Mouse (Mus musculus): ENCODE measurements around the gene Dohh. TPM values are rescaled to one million over a fixed set of nuclear protein-coding genes. Genes with fewer than 3 reads are reported as not detected.

Gene Dohh
- polyA plus RNA-seq (2014; fragmentation: Nextera tagmentation; extraction: Ambion mirVana): 53.7 and 55.7 TPM in 2 replicates

- peak within 1 kb of the TSS; percentile 91 for H3K4me2 ChIP-seq (ENCODE audit: low read depth, severe bottlenecking)
- H3K9me3 ChIP-seq (ENCODE audit: control insufficient read depth, low read length): no peaks in the 10 kb centered on the region
- H3K36me3 ChIP-seq (ENCODE audit: control insufficient read depth, insufficient read depth, low read length): peaks cover 17% of the 10 kb centered on the region; the same call in 1 of the 2 replicates
- peak within 1 kb of the TSS; percentile 76 for H3K9ac ChIP-seq (ENCODE audit: low read length)
- peaks cover 6% of the 10 kb centered on the region for H3K4me1 ChIP-seq (ENCODE audit: control insufficient read depth, insufficient read depth, low read length)
- 5% methylated on average over 50 of the region's 54 CpGs for WGBS
- ATAC-seq (ENCODE audit: insufficient number of reproducible peaks, low FRiP score, low TSS enrichment, low read depth) (peak; percentile 87), DNase-seq (ENCODE audit: low spot score) (peak; percentile 99)
- no peaks in the 10 kb centered on the region for H3K27me3 ChIP-seq (ENCODE audit: control insufficient read depth, insufficient read depth, low read length)
- H3K4me3 ChIP-seq (ENCODE audit: low read depth, low read length): peak within 1 kb of the TSS; percentile 82
- peak within 1 kb of the TSS; percentile 71 for H3K27ac ChIP-seq (replicated peaks; ENCODE audit: low read depth, low read length)
Measured at GRCm38 (mm10) chr10:81383802-81384604, at the start of gene Dohh, which contains the start of gene Gm48551. TSS of gene Dohh (plus strand) at chr10:81384428. TSS of gene Gm48551 (plus strand) at chr10:81384466.

- no peaks in the 10 kb centered on the region for H3K9me3 ChIP-seq (ENCODE audit: control insufficient read depth, low read length)
- 29% methylated on average over 19 of the region's 19 CpGs for WGBS
- 0 out of 2 replicates have a peak overlapping the region, but pooled peaks have one; percentile 36 for H3K27ac ChIP-seq (replicated peaks; ENCODE audit: low read depth, low read length)
- ATAC-seq (ENCODE audit: insufficient number of reproducible peaks, low FRiP score, low TSS enrichment, low read depth) (no peak), DNase-seq (ENCODE audit: low spot score) (no peak)
- no peak overlapping the region for H3K4me3 ChIP-seq (ENCODE audit: low read depth, low read length)
- H3K27me3 ChIP-seq (ENCODE audit: control insufficient read depth, insufficient read depth, low read length): peaks cover 24% of the 10 kb centered on the region
- H3K36me3 ChIP-seq (ENCODE audit: control insufficient read depth, insufficient read depth, low read length): no peaks in the 10 kb centered on the region
- no peak overlapping the region for H3K9ac ChIP-seq (ENCODE audit: low read length)
- no peak overlapping the region for H3K4me2 ChIP-seq (ENCODE audit: low read depth, severe bottlenecking)
- H3K4me1 ChIP-seq (ENCODE audit: control insufficient read depth, insufficient read depth, low read length): peaks cover 10% of the 10 kb centered on the region
Measured at GRCm38 (mm10) chr10:81335393-81336340, 48.6 kb upstream of the Dohh start.

DNA sequence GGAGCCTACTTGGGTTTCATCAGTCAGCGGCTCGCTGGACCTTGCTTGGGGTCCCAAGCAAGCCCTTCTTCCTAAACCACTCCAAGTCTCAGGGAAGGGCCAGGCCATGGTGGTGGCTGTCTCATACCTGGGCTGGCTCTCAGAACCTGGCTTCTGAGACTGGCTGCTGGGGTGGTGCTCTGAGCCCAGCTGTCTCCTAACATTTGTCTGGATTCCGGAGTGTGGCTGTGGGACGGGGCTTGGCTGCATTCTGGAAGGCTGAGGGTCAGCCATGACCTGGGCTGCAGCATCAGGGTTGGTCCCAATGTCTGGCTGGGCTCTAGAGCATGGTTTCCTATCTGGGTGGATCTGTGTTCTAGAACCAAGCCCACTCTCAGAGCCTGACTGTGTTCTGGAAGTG lies 47.7 kb upstream of the Dohh start:
- DNase-seq (ENCODE audit: low spot score): no peak
- 93% methylated on average over 4 of the region's 4 CpGs for WGBS
- Histone ChIP-seq H3K9me3 (ENCODE audit: control insufficient read depth, low read length) (no peaks in the 10 kb centered on the region), H3K27me3 (ENCODE audit: control insufficient read depth, insufficient read depth, low read length) (peaks cover 27% of the 10 kb centered on the region), H3K9ac (ENCODE audit: low read length) (no peak overlapping the region), H3K4me3 (ENCODE audit: low read depth, low read length) (no peak overlapping the region), H3K4me1 (ENCODE audit: control insufficient read depth, insufficient read depth, low read length) (peaks cover 10% of the 10 kb centered on the region), H3K27ac (replicated peaks; ENCODE audit: low read depth, low read length) (no peak overlapping the region), H3K4me2 (ENCODE audit: low read depth, severe bottlenecking) (no peak overlapping the region), H3K36me3 (ENCODE audit: control insufficient read depth, insufficient read depth, low read length) (no peaks in the 10 kb centered on the region)
- no peak for ATAC-seq (ENCODE audit: insufficient number of reproducible peaks, low FRiP score, low TSS enrichment, low read depth)

DNA sequence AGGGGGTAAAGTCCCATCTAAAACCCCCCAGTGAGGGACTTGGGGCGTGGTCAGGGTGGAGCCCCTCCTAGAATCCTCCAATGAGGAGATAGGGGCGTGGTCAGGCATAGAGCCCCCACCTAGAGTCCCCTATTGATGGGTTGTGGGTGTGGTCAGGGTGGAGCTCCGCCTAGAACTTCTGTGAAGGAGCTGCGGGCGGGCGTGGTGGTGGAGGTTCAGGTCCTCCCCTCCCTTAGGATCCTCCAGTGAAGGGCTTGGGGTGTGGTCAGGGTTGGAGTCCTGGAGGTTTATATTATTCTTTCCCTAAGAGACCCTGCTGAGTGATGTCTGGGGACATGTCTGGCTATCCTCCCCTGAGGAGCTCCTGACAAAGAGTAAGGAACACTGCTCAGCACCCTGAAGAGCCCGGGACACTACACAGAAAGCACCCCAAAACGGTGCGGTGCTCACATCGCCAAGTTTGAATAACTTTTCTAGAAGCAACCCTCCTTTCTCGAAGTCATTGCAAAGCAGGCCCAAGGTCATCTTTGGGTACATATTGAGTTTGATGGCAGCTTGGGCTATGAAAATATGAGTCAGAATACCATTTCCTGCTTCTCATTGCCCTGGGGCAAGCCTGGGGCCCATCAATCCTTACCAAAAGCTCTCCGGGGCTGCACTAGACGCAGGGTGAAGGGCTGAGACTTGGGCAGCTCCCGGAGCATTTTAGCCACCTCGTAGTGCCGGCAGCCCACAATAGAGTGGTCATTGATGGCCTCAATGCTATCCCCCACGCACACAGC lies 43.5 kb upstream of the Dohh start:
- Histone ChIP-seq H3K4me2 (ENCODE audit: low read depth, severe bottlenecking) (no peak overlapping the region), H3K27me3 (ENCODE audit: control insufficient read depth, insufficient read depth, low read length) (peaks cover 44% of the 10 kb centered on the region), H3K9ac (ENCODE audit: low read length) (no peak overlapping the region), H3K9me3 (ENCODE audit: control insufficient read depth, low read length) (no peaks in the 10 kb centered on the region), H3K36me3 (ENCODE audit: control insufficient read depth, insufficient read depth, low read length) (no peaks in the 10 kb centered on the region), H3K27ac (replicated peaks; ENCODE audit: low read depth, low read length) (no peak overlapping the region), H3K4me1 (ENCODE audit: control insufficient read depth, insufficient read depth, low read length) (peaks cover 9% of the 10 kb centered on the region), H3K4me3 (ENCODE audit: low read depth, low read length) (no peak overlapping the region)
- DNase-seq (ENCODE audit: low spot score) (no peak), ATAC-seq (ENCODE audit: insufficient number of reproducible peaks, low FRiP score, low TSS enrichment, low read depth) (no peak)
- 43% methylated on average over 17 of the region's 17 CpGs for WGBS

DNA sequence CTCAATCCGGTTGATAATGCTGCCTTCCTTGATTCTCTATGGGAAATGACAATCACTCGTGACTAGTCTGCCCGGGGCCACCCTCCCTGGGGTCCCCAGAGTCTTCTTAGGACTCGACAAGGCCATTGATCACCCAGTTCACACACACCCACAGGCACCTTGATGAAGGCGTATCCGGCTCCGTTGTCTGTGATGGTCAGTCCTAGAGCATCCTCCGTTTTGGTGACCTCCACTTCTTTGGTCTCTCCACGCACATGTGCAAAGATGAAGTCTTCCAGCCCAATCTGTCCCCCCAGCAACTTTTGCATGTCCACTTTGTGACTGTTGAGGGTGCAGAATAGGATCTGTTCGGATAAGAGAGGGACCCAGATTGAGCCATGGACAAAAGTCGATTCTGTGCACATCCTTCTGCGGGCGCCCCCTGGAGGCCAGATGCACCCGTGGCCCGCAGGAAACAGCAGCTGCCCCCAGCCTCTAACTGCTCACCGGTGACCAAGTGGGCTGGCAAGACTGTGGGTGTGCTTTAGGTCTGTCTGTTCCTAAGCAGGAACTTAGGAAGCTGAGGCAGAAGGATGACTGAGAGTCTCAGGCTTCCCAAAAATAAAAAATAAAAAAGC lies 42.8 kb upstream of the Dohh start:
- DNase-seq (ENCODE audit: low spot score) (peak; percentile 84), ATAC-seq (ENCODE audit: insufficient number of reproducible peaks, low FRiP score, low TSS enrichment, low read depth) (no peak)
- peaks cover 7% of the 10 kb centered on the region; the same call in 1 of the 2 replicates for H3K4me1 ChIP-seq (ENCODE audit: control insufficient read depth, insufficient read depth, low read length)
- no peaks in the 10 kb centered on the region; the same call in 1 of the 2 replicates for H3K36me3 ChIP-seq (ENCODE audit: control insufficient read depth, insufficient read depth, low read length)
- no peak overlapping the region for H3K4me3 ChIP-seq (ENCODE audit: low read depth, low read length)
- peaks cover 44% of the 10 kb centered on the region for H3K27me3 ChIP-seq (ENCODE audit: control insufficient read depth, insufficient read depth, low read length)
- H3K9me3 ChIP-seq (ENCODE audit: control insufficient read depth, low read length): no peaks in the 10 kb centered on the region
- H3K27ac ChIP-seq (replicated peaks; ENCODE audit: low read depth, low read length): no peak overlapping the region
- WGBS: 31% methylated on average over 16 of the region's 16 CpGs
- H3K4me2 ChIP-seq (ENCODE audit: low read depth, severe bottlenecking): no peak overlapping the region
- no peak overlapping the region for H3K9ac ChIP-seq (ENCODE audit: low read length)

DNA sequence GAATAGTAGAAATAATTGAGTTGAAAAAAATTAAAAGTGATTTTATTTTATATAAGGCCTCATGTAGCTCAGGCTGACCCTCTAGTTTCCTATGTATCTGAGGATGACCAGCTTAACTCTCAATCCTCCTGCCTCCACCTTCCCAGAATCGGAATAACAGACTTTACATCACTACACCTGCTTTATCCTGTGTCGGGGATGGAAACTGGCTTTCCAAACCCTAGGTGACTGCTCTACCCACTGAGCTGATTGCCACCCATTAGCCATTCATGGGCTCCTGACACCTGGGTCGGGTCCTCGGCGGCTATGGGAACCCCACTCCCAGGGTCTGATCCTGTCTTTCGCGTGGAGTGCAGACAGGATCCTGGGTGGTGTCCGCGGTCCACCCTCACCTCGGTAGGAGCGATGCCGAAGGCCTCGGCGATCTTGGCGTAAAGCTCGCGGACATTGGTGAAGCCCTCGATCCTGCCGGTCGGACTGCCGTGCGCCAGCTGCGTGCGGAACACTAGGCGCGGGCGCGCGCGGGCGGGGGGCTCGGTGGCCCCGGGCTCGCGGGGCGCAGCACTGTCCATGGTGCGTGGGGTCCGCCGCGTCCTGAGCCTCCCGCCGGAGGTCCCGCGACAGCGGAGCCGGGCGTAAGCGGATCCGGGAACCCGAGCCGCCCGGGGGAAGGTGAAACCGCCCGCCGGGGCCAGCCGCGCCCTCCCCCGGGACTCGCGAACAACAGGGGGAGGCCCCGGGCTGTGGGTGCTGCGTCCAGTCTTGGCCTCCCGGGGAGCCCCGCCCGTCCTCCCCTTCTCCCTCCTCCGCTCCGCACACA lies 41.3 kb upstream of the Dohh start, which contains the start of gene Gipc3:
TSS of gene Gipc3 (minus strand) at position 581 of the 820 bp plus-strand sequence.
- no peak for DNase-seq (ENCODE audit: low spot score)
- WGBS: 7% methylated on average over 56 of the region's 67 CpGs

More for the DNA sequence above, 41.3 kb upstream of the Dohh start, which contains the start of gene Gipc3:
- H3K4me3 ChIP-seq (ENCODE audit: low read depth, low read length): peak within 1 kb of the TSS; percentile 33
- peak within 1 kb of the TSS; percentile 37 for H3K9ac ChIP-seq (ENCODE audit: low read length)
- peaks cover 13% of the 10 kb centered on the region; the same call in 1 of the 2 replicates for H3K4me1 ChIP-seq (ENCODE audit: control insufficient read depth, insufficient read depth, low read length)
- no peak within 1 kb of the TSS for H3K27ac ChIP-seq (replicated peaks; ENCODE audit: low read depth, low read length)
- no peak for ATAC-seq (ENCODE audit: insufficient number of reproducible peaks, low FRiP score, low TSS enrichment, low read depth)
- no peaks in the 10 kb centered on the region for H3K9me3 ChIP-seq (ENCODE audit: control insufficient read depth, low read length)
- peaks cover 42% of the 10 kb centered on the region for H3K27me3 ChIP-seq (ENCODE audit: control insufficient read depth, insufficient read depth, low read length)
- H3K36me3 ChIP-seq (ENCODE audit: control insufficient read depth, insufficient read depth, low read length): no peaks in the 10 kb centered on the region; the same call in 1 of the 2 replicates
- peak within 1 kb of the TSS; percentile 68 for H3K4me2 ChIP-seq (ENCODE audit: low read depth, severe bottlenecking)

Data from limb, embryonic 11.5 days (tissue).